Mouse (Mus musculus): Measurements from ENCODE around the gene Gp1ba.

GRCm38 (mm10) chr11:70654923-70655570 is 16.1 kb downstream of the Gp1ba start:
- TF ChIP-seq CTCF (IDR thresholded peaks at IDR 0.05; ENCODE audit: low read depth) (no peak), EP300 (IDR thresholded peaks at IDR 0.05; ENCODE audit: low read depth) (no peak; the same call in 1 of the 2 replicates)

Data from liver, embryonic 14.5 days (tissue).